Mouse (Mus musculus) bone marrow macrophage, adult 2 months (primary cell): ENCODE results near the gene Ccpg1.

ENCODE experiments used
- CTCF ChIP-seq: IDR thresholded peaks from 2 replicates; pipeline ENCODE4 v1.5.1; 2012; ENCODE audit warnings: low read depth, mild to moderate bottlenecking, low read length, moderate library complexity
- POLR2A ChIP-seq: IDR thresholded peaks from 2 replicates; pipeline ENCODE4 v1.6.1; 2012; ENCODE audit warnings: mild to moderate bottlenecking, low read depth, low read length, borderline replicate concordance

DNA sequence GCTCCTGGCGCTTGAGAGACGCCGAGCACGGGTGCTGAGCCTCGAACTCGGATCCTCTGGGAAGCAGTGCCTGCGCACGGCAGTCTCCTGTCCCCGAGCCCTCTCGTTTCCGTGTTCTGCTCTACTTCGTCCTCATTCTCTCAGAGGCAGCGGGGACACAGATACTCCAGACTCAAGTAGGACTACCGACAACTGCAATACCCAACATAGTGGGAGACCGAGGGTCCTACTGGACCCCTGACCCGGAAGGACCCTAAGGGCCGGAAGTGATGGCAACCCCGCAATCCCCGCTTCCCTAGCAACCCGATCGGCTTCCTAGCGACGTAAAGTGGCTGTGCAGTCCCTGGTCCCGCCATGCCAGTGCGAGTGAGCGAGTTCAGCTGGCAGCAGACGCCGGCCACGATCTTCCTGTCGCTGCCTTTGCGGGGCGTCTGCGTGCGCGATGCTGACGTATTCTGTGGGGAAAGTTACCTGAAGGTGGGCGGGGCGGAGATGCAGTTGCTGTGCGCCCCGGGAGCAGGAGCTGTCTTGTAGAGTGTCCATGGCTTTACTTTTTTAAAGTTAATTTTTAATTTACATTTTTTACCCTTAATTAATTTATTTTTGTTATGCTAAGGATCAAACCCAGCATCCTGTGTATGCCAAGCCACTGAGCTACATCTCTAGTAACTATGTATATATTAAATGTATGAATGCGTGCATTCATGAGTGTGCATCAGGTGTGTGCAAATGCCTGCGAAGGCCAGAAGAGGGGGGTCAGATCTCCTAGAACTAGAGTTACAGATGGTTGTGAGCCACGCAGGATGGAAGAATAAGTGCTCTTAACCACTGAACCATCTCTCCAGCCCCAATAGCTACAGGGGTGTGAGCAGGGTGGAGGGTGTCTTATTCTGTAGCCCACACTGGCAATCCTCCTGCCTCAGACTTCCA, 26.4 kb upstream of the Ccpg1 start, which contains the start of the genes Dyx1c1 and Gm44503:
- TF ChIP-seq POLR2A (no peak), CTCF (no peak)
